Mouse (Mus musculus): Measurements from ENCODE around the gene Tuba1a. TPM values are rescaled to one million over a fixed set of nuclear protein-coding genes. Genes with fewer than 3 reads are reported as not detected.
"Not testable (repeated sequence)": the region's sequence is repeated elsewhere in the genome, so short reads cannot be mapped to it uniquely, and the experiment has no call there.

Gene Tuba1a
- polyA plus RNA-seq, 1 experiment: 115 TPM

DNA sequence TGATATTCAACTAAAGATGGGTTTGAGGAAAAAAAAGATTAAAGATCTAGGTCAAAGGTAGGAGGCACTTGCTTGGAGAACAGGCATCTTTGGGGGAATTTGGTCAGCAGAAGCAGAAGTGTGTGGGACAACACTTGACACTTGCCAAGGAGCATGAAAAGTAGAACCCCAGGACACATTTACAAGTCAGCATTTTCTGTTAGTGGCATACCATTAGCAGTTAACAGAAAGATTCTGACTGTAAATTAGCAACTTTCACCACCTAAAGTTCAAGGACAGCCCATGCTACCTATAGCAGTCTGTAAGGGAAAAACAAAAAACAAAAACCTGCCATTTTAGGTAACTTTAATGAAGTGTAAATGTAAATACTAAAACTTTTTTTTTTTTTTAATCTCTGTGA lies 5.1 kb downstream of the Tuba1a start:
- Histone ChIP-seq H3K9me3 (peaks cover 8% of the 10 kb centered on the region; the same call in 1 of the 2 replicates), H3K4me3 (replicated peaks) (no peak overlapping the region), H3K27me3 (replicated peaks) (no peaks in the 10 kb centered on the region), H3K36me3 (replicated peaks; ENCODE audit: low read length) (peaks cover 17% of the 10 kb centered on the region), H3K4me1 (peaks cover 8% of the 10 kb centered on the region)
- no peak for TF ChIP-seq GATA1 (IDR thresholded peaks at IDR 0.05; ENCODE audit: borderline replicate concordance, low read length)
- TF ChIP-seq FLI1 (IDR thresholded peaks at IDR 0.05; ENCODE audit: low read length): no peak

DNA sequence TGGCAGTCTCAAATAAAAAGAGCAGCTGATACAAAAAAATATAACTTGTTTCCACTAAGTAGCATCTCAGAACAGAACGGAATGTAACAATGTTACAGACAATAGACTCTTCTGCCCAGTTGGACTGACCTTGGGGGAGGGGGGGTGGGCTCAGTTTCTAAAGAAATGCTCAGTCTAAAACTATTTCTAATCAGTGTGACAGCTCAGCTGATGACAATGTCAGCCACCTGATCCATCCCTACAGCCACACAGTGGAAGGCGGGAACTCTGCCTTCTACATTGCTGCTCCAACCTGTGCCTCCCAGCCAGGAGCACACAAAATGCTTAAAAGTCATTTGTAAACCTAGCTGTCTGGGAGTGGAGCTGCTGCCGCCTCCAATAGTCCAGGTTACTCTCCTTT lies 5.6 kb downstream of the Tuba1a start:
- Histone ChIP-seq H3K27me3 (replicated peaks) (no peaks in the 10 kb centered on the region), H3K36me3 (replicated peaks; ENCODE audit: low read length) (peaks cover 17% of the 10 kb centered on the region), H3K9me3 (peaks cover 8% of the 10 kb centered on the region; the same call in 1 of the 2 replicates), H3K4me3 (replicated peaks) (no peak overlapping the region), H3K4me1 (peaks cover 7% of the 10 kb centered on the region)
- TF ChIP-seq GATA1 (IDR thresholded peaks at IDR 0.05; ENCODE audit: borderline replicate concordance, low read length): no peak
- no peak for TF ChIP-seq FLI1 (IDR thresholded peaks at IDR 0.05; ENCODE audit: low read length)

DNA sequence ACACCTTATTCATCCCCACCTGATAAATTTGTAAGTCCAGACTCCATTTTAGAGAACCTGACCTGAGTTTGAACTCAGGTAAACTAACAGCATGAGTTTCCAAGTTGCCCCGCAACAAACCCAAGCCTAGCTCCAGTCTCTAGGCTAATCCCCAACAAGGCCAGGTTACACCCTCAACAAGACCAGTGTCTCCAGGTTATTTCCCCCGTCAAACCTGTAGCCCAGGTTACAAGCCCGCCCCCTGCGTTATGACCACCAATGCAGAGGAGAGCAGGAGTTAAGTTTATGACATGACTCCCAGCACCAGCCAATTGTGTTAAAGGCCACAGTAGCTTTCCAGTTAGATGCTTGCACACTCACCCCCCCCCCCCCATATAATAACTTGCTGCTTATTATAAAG lies 10.4 kb downstream of the Tuba1a start:
- Histone ChIP-seq H3K4me1 (peaks cover 6% of the 10 kb centered on the region; the same call in 1 of the 2 replicates), H3K27me3 (replicated peaks) (no peaks in the 10 kb centered on the region), H3K9me3 (peaks cover 8% of the 10 kb centered on the region; the same call in 1 of the 2 replicates), H3K4me3 (replicated peaks) (no peak overlapping the region), H3K36me3 (replicated peaks; ENCODE audit: low read length) (no peaks in the 10 kb centered on the region)
- no peak for TF ChIP-seq FLI1 (IDR thresholded peaks at IDR 0.05; ENCODE audit: low read length)
- TF ChIP-seq GATA1 (IDR thresholded peaks at IDR 0.05; ENCODE audit: borderline replicate concordance, low read length): no peak

DNA sequence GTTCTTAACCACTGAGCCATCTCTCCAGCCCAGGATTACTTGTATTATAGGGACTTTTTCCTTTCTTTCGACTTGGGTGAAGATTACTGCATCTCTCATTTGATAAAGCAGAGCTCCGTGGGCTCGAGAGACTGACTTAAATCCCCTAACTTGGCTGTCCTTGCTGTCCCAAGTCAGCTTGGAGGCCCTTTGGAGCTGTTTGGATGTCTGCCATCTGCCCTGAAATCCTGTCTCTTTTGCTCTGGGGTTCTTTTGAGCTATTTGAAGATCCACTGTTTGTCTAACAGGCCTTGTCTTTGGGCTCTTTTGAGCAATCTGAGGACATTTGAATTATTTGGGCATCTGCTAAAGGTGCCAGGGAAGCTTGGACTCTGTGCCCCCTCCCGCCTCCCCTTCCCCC lies 11.4 kb downstream of the Tuba1a start:
- Histone ChIP-seq H3K36me3 (replicated peaks; ENCODE audit: low read length) (no peaks in the 10 kb centered on the region), H3K9me3 (peaks cover 8% of the 10 kb centered on the region; the same call in 1 of the 2 replicates), H3K4me3 (replicated peaks) (no peak overlapping the region), H3K27me3 (replicated peaks) (no peaks in the 10 kb centered on the region), H3K4me1 (peaks cover 9% of the 10 kb centered on the region)
- TF ChIP-seq FLI1 (IDR thresholded peaks at IDR 0.05; ENCODE audit: low read length) (no peak), GATA1 (IDR thresholded peaks at IDR 0.05; ENCODE audit: borderline replicate concordance, low read length) (no peak)

DNA sequence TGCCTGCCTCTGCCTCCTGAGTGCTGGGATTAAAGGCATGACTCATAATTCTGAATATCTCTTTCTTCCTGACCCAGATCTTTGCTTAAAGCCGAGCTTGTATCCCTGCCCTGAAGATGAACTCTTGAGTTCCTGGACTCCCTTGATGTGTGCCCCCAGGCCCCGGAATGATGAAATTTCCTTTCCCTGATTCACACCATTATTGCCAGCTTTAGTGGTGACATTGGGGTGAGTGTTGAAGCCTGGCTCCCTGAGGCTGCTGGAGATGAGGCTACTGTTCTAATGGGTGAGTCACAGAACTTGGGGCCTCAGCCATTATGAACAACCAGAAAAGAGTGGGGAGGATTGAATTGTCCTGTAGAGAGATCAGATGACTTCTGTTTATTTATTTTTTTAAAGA lies 12.0 kb downstream of the Tuba1a start:
- peaks cover 8% of the 10 kb centered on the region; the same call in 1 of the 2 replicates for H3K9me3 ChIP-seq
- H3K36me3 ChIP-seq (replicated peaks; ENCODE audit: low read length): no peaks in the 10 kb centered on the region
- no peak overlapping the region for H3K4me3 ChIP-seq (replicated peaks)
- H3K4me1 ChIP-seq: peaks cover 14% of the 10 kb centered on the region
- TF ChIP-seq FLI1 (IDR thresholded peaks at IDR 0.05; ENCODE audit: low read length): no peak
- no peak for TF ChIP-seq GATA1 (IDR thresholded peaks at IDR 0.05; ENCODE audit: borderline replicate concordance, low read length)
- H3K27me3 ChIP-seq (replicated peaks): no peaks in the 10 kb centered on the region

DNA sequence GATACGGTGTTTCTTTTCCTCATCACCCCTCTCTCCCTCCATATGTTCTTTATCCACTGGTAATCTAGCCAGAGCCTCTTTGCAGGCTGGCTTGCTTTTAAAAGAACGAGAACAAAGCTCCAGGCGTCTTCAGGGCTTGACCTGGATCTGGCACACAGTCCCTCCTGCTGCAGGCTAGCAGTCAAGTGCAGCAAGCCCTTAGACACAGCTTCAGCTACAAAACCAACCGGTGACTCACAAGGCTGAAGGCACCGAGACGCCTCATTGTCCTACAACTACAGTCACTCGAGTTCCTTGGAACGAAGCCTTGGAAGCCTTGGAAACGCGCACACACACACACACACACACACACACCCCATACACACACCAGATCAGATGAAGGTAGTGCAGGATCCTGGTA lies 12.7 kb downstream of the Tuba1a start:
- peaks cover 20% of the 10 kb centered on the region for H3K4me1 ChIP-seq
- H3K27me3 ChIP-seq (replicated peaks): no peaks in the 10 kb centered on the region
- TF ChIP-seq GATA1 (IDR thresholded peaks at IDR 0.05; ENCODE audit: borderline replicate concordance, low read length) (no peak), FLI1 (IDR thresholded peaks at IDR 0.05; ENCODE audit: low read length) (no peak)
- no peak overlapping the region for H3K4me3 ChIP-seq (replicated peaks)
- H3K9me3 ChIP-seq: peaks cover 8% of the 10 kb centered on the region; the same call in 1 of the 2 replicates
- no peaks in the 10 kb centered on the region for H3K36me3 ChIP-seq (replicated peaks; ENCODE audit: low read length)

DNA sequence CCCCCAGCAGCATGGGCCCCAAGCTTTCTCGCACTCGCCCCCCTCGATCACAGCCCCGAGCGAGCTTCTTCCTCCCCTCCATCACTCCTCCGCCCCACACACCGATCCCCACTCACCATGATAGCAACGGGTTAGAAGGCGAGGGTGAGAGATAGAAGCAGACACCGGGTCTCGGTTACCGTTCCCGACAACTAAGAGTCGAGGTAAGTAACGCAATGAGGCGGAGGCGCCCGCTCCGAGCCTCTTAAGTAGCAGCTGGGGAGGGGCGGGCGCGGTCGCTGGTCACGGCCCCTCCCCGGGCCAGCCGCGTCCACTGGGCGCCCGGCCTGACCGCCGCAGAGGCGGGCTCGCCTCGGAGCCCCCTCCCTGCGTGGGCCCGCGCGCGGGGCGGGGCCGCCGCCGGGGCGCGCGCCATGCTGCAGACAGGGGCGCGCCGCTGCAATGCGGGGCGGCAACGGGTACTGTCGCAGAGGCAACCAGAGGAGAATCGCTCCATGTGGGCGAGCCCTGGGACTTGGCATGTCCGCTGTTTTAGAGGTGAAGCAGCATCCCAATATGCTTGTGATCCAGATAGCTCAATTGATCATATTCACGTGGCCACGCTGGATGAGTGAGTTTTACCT lies 19.2 kb downstream of the Tuba1a start, which contains the start of gene Tuba1b:
Gene Tuba1b (minus strand): TSS at position 349 of the 623 bp plus-strand sequence.
- no peaks in the 10 kb centered on the region for H3K9me3 ChIP-seq
- H3K27me3 ChIP-seq (replicated peaks): no peaks in the 10 kb centered on the region
- peaks cover 23% of the 10 kb centered on the region for H3K36me3 ChIP-seq (replicated peaks; ENCODE audit: low read length)
- peak within 1 kb of the TSS; percentile 91 for H3K4me3 ChIP-seq (replicated peaks)
- TF ChIP-seq GATA1 (IDR thresholded peaks at IDR 0.05; ENCODE audit: borderline replicate concordance, low read length): no peak
- TF ChIP-seq FLI1 (IDR thresholded peaks at IDR 0.05; ENCODE audit: low read length): no peak
- H3K4me1 ChIP-seq: peaks cover 53% of the 10 kb centered on the region

DNA sequence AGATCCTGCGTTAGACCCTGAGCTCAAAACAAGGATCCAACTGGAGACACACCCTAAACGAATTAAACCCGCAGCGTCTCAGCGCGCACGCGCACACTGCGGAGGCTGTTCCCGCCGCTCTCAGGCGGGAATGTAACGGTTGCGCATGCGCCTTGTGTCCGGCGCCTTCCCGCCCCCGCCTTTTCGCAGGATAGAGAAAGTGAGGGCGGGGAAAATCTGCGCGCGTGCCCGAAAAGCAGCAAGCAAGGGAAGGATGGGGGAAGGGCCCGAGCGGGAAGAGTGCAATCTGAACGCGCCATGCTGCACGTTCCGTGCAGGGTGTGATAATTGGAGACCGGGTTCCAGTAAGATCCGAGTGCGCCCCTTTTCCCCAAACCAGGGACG lies 19.7 kb downstream of the Tuba1a start:
- no peaks in the 10 kb centered on the region for H3K9me3 ChIP-seq
- H3K36me3 ChIP-seq (replicated peaks; ENCODE audit: low read length): peaks cover 23% of the 10 kb centered on the region
- peaks cover 53% of the 10 kb centered on the region for H3K4me1 ChIP-seq
- no peaks in the 10 kb centered on the region for H3K27me3 ChIP-seq (replicated peaks)
- peak overlapping the region; percentile 91 for H3K4me3 ChIP-seq (replicated peaks)
- TF ChIP-seq FLI1 (IDR thresholded peaks at IDR 0.05; ENCODE audit: low read length): peak; percentile 66; the same call in 1 of the 2 replicates
- TF ChIP-seq GATA1 (IDR thresholded peaks at IDR 0.05; ENCODE audit: borderline replicate concordance, low read length): no peak

DNA sequence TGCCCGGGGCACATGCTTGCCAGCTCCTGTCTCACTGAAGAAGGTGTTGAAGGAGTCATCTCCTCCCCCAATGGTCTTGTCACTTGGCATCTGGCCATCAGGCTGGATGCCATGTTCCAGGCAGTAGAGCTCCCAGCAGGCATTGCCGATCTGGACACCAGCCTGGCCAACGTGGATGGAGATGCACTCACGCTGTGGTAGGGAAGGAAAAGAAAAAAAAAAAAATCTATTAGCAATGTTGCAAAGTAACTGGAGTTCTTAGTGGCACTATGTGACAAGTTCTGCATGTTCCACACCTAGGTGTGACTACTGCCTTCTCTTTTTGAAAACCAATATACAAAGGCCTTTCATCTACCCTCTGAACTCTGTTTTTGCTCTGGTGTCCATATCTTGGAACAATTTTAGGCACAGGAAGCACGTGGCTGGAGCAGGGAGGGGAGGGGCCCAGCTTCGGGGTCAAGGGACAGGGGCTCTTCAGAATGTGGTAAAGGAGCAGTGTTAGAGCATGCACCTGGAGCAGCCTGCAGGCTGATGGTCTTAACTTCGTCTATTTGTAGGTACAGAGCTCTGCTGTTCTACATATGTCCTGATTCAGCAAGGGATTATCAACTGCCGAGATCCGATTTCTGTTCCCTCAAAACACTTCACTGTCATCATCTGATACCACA lies 20.4 kb downstream of the Tuba1a start:
- peaks cover 23% of the 10 kb centered on the region for H3K36me3 ChIP-seq (replicated peaks; ENCODE audit: low read length)
- H3K4me1 ChIP-seq: peaks cover 57% of the 10 kb centered on the region
- H3K4me3 ChIP-seq (replicated peaks): peak overlapping the region; percentile 91
- H3K9me3 ChIP-seq; H3K27me3 ChIP-seq (replicated peaks): not testable (repeated sequence)

DNA sequence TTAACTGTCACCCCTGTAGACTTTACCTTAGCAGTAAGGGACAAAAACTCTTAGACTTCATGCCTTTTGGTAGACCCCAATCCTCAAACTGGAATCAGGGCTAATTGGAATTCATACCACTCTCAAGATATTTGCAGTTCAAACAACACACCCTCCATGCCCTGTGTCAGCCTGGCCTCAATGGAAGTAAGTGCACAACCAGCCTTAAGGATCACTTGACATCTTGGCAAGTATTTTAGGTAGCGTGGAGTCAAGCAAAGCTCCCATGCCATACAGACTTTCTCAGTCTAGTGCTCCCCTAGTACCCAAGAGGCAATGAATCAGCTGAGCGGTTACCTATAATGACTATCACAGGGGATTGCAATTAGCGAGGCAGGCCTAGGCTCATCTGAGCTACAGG lies 22.5 kb downstream of the Tuba1a start:
- peaks cover 23% of the 10 kb centered on the region for H3K36me3 ChIP-seq (replicated peaks; ENCODE audit: low read length)
- peaks cover 54% of the 10 kb centered on the region for H3K4me1 ChIP-seq
- peak overlapping the region; percentile 59 for H3K4me3 ChIP-seq (replicated peaks)
- H3K9me3 ChIP-seq: no peaks in the 10 kb centered on the region
- no peak for TF ChIP-seq GATA1 (IDR thresholded peaks at IDR 0.05; ENCODE audit: borderline replicate concordance, low read length)
- no peak for TF ChIP-seq FLI1 (IDR thresholded peaks at IDR 0.05; ENCODE audit: low read length)
- H3K27me3 ChIP-seq (replicated peaks): no peaks in the 10 kb centered on the region

Measured in megakaryocyte, embryonic 14.5 days (primary cell).